Mouse (Mus musculus) midbrain, postnatal 0 days (tissue): ENCODE data around the gene Rai1. TPM values are rescaled to one million over a fixed set of nuclear protein-coding genes. Genes with fewer than 3 reads are reported as not detected.

Experiments
- ATAC-seq: fragments of 200-750 bp; cut with Nextera tagmentation; 2 replicates; pipeline ENCODE4 v1.8.0; 2017; ENCODE audit warnings: moderate number of reproducible peaks, mild to moderate bottlenecking, moderate TSS enrichment, moderate library complexity; ENCODE audit not compliant: low FRiP score
- DNase-seq: peaks from one replicate; pipeline ENCODE4 v3.0.0-alpha.2; 2015; ENCODE audit warnings: low spot score
- H3K27ac ChIP-seq: fragments of 300-500 bp; sonication (generic); 2 replicates; pipeline ENCODE4 v1.5.1; 2014; ENCODE audit warnings: low read depth, mild to moderate bottlenecking, low read length, mixed read lengths
- H3K27me3 ChIP-seq: fragments of 300-500 bp; sonication (generic); 2 replicates; pipeline ENCODE4 v1.6.1; 2014; ENCODE audit warnings: low read length, control low read depth, mixed read lengths; ENCODE audit not compliant: insufficient read depth
- H3K36me3 ChIP-seq: fragments of 300-500 bp; sonication (generic); 2 replicates; pipeline ENCODE4 v1.6.1; 2014; ENCODE audit warnings: low read length, control low read depth, mixed read lengths; ENCODE audit not compliant: insufficient read depth
- H3K4me1 ChIP-seq: fragments of 300-500 bp; sonication (generic); 2 replicates; pipeline ENCODE4 v1.6.1; 2014; ENCODE audit warnings: mild to moderate bottlenecking, control low read depth, antibody characterized with exemption, low read length, mixed read lengths; ENCODE audit not compliant: insufficient read depth
- H3K4me2 ChIP-seq: fragments of 300-500 bp; sonication (generic); 2 replicates; pipeline ENCODE4 v1.6.1; 2014; ENCODE audit warnings: low read depth, mild to moderate bottlenecking, low read length, mixed read lengths; ENCODE audit not compliant: poor library complexity, severe bottlenecking
- H3K4me3 ChIP-seq: fragments of 300-500 bp; sonication (generic); 2 replicates; pipeline ENCODE4 v1.5.1; 2014; ENCODE audit warnings: low read depth, mild to moderate bottlenecking, low read length, moderate library complexity
- H3K9ac ChIP-seq: fragments of 300-500 bp; sonication (generic); replicated peaks from 2 replicates; pipeline ENCODE4 v1.6.1; 2014; ENCODE audit warnings: mild to moderate bottlenecking, low read length, moderate library complexity, mixed read lengths; ENCODE audit not compliant: poor library complexity, severe bottlenecking
- H3K9me3 ChIP-seq: fragments of 300-500 bp; sonication (generic); 2 replicates; pipeline ENCODE4 v1.6.1; 2016; ENCODE audit warnings: low read length, control low read depth
- CTCF ChIP-seq: IDR thresholded peaks from 2 replicates; pipeline ENCODE4 v1.5.1; 2016; ENCODE audit warnings: antibody characterized with exemption, mild to moderate bottlenecking
- WGBS: fragments of 180-500 bp; shearing (Covaris S2); extraction: QIAGEN DNeasy Blood & Tissue Kit; methylation state at CpG from one replicate; pipeline ENCODE4 v1.1.7; 2014; 5-methylcytosine and 5-hydroxymethylcytosine counted together
- polyA plus RNA-seq: library from polyadenylated mRNA; unstranded; fragments of >200 nt; fragmentation: Nextera tagmentation; extraction: Ambion mirVana; gene quantifications from 2 replicates; pipeline ENCODE4 v1.2.1, GENCODE M21; 2015
- total RNA-seq: library from RNA; depleted of rRNA; stranded (reverse); fragments of >200 nt; gene quantifications from 2 replicates; pipeline ENCODE4 v1.2.3, GENCODE M21; 2014

Gene Rai1
- total and polyA plus RNA-seq, 2 experiments from 2014 or later: 22.0 to 66.8 TPM

DNA sequence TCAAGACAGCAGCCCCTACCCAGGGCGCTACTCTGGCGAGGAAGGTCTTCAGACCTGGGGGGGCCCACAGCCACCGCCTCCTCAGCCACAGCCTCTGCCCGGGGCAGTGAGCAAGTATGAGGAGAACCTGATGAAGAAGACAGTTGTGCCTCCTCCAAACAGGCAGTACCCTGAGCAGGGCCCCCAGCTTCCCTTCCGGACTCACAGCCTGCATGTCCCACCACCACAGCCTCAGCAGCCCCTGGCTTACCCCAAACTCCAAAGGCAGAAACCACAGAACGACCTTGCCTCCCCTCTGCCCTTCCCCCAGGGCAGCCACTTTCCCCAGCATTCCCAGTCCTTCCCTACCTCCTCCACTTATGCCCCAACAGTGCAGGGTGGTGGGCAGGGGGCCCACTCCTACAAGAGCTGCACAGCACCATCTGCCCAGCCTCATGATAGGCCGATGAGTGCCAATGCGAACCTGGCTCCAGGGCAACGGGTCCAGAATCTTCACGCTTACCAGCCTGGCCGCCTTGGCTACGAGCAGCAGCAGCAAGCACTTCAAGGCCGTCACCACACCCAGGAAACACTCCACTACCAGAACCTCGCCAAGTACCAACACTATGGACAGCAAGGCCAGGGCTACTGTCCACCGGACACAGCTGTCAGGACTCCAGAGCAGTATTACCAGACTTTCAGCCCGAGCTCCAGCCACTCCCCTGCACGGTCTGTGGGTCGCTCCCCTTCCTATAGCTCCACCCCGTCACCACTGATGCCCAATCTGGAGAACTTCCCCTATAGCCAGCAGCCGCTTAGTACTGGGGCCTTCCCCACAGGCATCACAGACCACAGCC lies 80.8 kb downstream of the Rai1 start:
- H3K9ac ChIP-seq: peak overlapping the region; percentile 52
- H3K4me1 ChIP-seq: peaks cover 34% of the 10 kb centered on the region; the same call in 1 of the 2 replicates
- TF ChIP-seq CTCF: no peak
- H3K4me3 ChIP-seq: no peak overlapping the region
- WGBS: 77% methylated on average over 20 of the region's 20 CpGs
- peaks cover 54% of the 10 kb centered on the region for H3K36me3 ChIP-seq
- H3K27me3 ChIP-seq: no peaks in the 10 kb centered on the region
- DNase-seq: peak; percentile 85
- peak; percentile 17; the same call in 1 of the 2 replicates for ATAC-seq
- peak overlapping the region; percentile 74 for H3K27ac ChIP-seq
- H3K4me2 ChIP-seq: no peak overlapping the region
- H3K9me3 ChIP-seq: no peaks in the 10 kb centered on the region

GRCm38 (mm10) chr11:60187070-60187469 lies 82.3 kb downstream of the Rai1 start:
- DNase-seq (no peak), ATAC-seq (no peak)
- Histone ChIP-seq H3K36me3 (peaks cover 66% of the 10 kb centered on the region), H3K4me2 (no peak overlapping the region), H3K9ac (no peak overlapping the region), H3K4me1 (peaks cover 33% of the 10 kb centered on the region; the same call in 1 of the 2 replicates), H3K9me3 (no peaks in the 10 kb centered on the region), H3K27me3 (no peaks in the 10 kb centered on the region), H3K27ac (no peak overlapping the region), H3K4me3 (no peak overlapping the region)
- 80% methylated on average over 11 of the region's 11 CpGs for WGBS
- no peak for TF ChIP-seq CTCF

DNA sequence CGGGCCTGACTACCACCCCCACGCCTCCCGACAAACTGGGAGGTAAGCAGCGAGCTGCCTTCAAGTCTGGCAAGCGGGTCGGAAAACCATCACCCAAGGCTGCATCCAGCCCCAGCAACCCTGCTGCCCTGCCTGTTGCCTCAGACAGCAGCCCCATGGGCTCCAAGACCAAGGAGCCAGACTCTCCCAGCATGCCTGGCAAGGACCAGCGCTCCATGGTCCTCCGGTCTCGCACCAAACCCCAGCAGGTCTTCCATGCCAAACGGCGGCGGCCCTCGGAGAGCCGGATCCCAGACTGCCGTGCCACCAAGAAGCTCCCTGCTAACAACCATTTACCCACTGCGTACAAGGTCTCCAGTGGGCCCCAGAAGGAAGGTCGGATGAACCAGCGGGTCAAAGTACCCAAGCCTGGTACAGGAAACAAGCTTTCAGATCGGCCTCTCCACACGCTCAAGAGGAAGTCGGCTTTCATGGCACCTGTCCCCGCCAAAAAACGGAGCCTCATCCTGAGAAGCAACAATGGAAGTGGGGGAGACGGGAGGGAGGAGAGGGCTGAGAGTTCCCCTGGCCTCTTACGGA lies 83.6 kb downstream of the Rai1 start:
- ATAC-seq (no peak), DNase-seq (no peak)
- H3K4me3 ChIP-seq: no peak overlapping the region
- H3K9ac ChIP-seq: no peak overlapping the region
- H3K27me3 ChIP-seq: no peaks in the 10 kb centered on the region
- WGBS: 93% methylated on average over 25 of the region's 25 CpGs
- no peak overlapping the region for H3K4me2 ChIP-seq
- H3K4me1 ChIP-seq: peaks cover 22% of the 10 kb centered on the region; the same call in 1 of the 2 replicates
- no peaks in the 10 kb centered on the region for H3K9me3 ChIP-seq
- H3K36me3 ChIP-seq: peaks cover 72% of the 10 kb centered on the region
- H3K27ac ChIP-seq: no peak overlapping the region
- no peak for TF ChIP-seq CTCF

GRCm38 (mm10) chr11:60189501-60190040 lies 84.8 kb downstream of the Rai1 start:
- ATAC-seq: no peak
- Histone ChIP-seq H3K27ac (no peak overlapping the region), H3K9me3 (no peaks in the 10 kb centered on the region), H3K4me3 (no peak overlapping the region), H3K4me2 (no peak overlapping the region), H3K36me3 (peaks cover 84% of the 10 kb centered on the region), H3K27me3 (no peaks in the 10 kb centered on the region), H3K4me1 (peaks cover 10% of the 10 kb centered on the region; the same call in 1 of the 2 replicates), H3K9ac (no peak overlapping the region)
- TF ChIP-seq CTCF: no peak
- WGBS: 80% methylated on average over 21 of the region's 21 CpGs
- DNase-seq: no peak

DNA sequence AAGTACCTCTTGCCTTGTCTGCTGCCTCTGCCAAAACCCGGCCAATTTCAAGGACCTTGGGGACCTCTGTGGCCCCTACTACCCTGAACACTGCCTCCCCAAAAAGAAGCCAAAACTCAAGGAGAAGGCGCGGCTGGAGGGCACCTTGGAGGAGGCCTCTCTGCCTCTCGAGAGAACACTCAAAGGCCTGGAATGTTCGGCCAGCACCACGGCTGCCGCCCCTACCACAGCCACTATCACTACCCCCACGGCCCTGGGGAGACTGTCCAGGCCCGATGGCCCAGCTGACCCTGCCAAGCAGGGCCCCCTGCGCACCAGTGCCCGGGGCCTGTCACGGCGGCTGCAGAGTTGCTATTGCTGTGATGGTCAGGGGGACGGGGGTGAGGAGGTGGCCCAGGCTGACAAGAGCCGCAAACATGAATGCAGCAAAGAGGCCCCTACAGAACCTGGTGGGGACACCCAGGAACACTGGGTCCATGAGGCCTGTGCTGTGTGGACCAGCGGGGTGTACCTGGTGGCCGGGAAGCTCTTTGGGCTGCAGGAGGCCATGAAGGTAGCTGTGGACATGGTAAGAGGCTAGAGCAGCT lies 85.3 kb downstream of the Rai1 start:
- H3K9ac ChIP-seq: no peak overlapping the region
- H3K27me3 ChIP-seq: no peaks in the 10 kb centered on the region
- ATAC-seq: no peak
- no peak overlapping the region for H3K4me2 ChIP-seq
- no peaks in the 10 kb centered on the region for H3K9me3 ChIP-seq
- H3K27ac ChIP-seq: no peak overlapping the region
- WGBS: 94% methylated on average over 17 of the region's 17 CpGs
- no peak overlapping the region for H3K4me3 ChIP-seq
- peaks cover 5% of the 10 kb centered on the region; the same call in 1 of the 2 replicates for H3K4me1 ChIP-seq
- TF ChIP-seq CTCF: no peak
- peaks cover 89% of the 10 kb centered on the region for H3K36me3 ChIP-seq
- DNase-seq: no peak
